Mouse (Mus musculus): ENCODE results near the gene Ptprk. TPM values are rescaled to one million over a fixed set of nuclear protein-coding genes. Genes with fewer than 3 reads are reported as not detected.

Gene Ptprk
- polyA plus RNA-seq, 1 experiment from 2014 or later: 33.8 TPM

DNA sequence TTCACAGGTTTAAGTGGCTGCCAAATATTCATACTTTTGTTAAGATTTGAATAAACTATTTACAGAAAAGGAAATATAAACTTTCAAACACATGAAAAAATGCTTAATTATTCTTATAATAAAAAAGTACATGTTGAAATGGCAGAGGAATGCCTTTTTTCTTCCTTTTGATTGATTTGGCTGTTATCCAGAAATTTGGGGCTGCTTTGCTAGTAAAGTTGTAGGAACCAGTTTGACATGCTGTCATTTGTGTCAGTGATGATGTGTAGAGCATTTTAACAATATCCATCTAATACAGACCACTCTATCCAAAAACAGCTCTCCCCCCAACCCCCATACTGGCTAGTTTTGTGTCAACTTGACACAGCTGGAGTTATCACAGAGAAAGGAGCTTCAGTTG, 86.7 kb downstream of the Ptprk start:
- no peak overlapping the region for H3K9ac ChIP-seq (ENCODE audit: low read depth, low read length)
- H3K36me3 ChIP-seq (ENCODE audit: control insufficient read depth, insufficient read depth, low read length): no peaks in the 10 kb centered on the region
- no peak overlapping the region for H3K4me3 ChIP-seq (ENCODE audit: low read depth, low read length)
- H3K27ac ChIP-seq (ENCODE audit: low read length): no peak overlapping the region
- no peaks in the 10 kb centered on the region for H3K27me3 ChIP-seq (ENCODE audit: control insufficient read depth, insufficient read depth, low read depth, low read length)
- H3K4me2 ChIP-seq (ENCODE audit: low read length): no peak overlapping the region
- H3K4me1 ChIP-seq (ENCODE audit: control insufficient read depth, insufficient read depth, low read length): peaks cover 4% of the 10 kb centered on the region; the same call in 1 of the 2 replicates
- no peaks in the 10 kb centered on the region for H3K9me3 ChIP-seq (replicated peaks; ENCODE audit: control insufficient read depth, low read length, poor library complexity, severe bottlenecking)
- ATAC-seq: no peak

GRCm38 (mm10) chr10:28164250-28164649, 89.6 kb downstream of the Ptprk start:
- H3K4me2 ChIP-seq (ENCODE audit: low read length): no peak overlapping the region
- ATAC-seq: no peak
- no peaks in the 10 kb centered on the region for H3K36me3 ChIP-seq (ENCODE audit: control insufficient read depth, insufficient read depth, low read length)
- no peak overlapping the region for H3K9ac ChIP-seq (ENCODE audit: low read depth, low read length)
- H3K27ac ChIP-seq (ENCODE audit: low read length): no peak overlapping the region
- peaks cover 4% of the 10 kb centered on the region; the same call in 1 of the 2 replicates for H3K4me1 ChIP-seq (ENCODE audit: control insufficient read depth, insufficient read depth, low read length)
- H3K9me3 ChIP-seq (replicated peaks; ENCODE audit: control insufficient read depth, low read length, poor library complexity, severe bottlenecking): no peaks in the 10 kb centered on the region
- H3K4me3 ChIP-seq (ENCODE audit: low read depth, low read length): no peak overlapping the region
- no peaks in the 10 kb centered on the region for H3K27me3 ChIP-seq (ENCODE audit: control insufficient read depth, insufficient read depth, low read depth, low read length)

DNA sequence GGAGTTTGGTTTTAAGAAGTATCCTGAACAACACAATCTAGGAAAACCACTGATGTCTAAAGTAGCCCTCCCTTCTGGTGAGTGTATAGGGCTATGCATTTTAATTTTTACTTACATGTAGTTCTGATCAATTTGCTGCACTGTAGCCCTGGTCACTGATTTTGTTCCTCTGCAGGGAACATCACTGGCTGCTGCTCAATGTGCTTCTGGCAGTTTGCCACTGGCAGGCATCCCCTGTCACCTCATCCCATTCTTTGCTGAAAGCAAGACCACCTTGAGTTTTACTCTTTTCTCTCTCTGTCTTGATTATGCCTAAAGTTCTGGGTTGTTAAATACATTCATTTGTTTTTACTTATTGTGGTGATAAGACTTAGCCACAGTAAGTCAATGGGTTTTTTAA, 90.1 kb downstream of the Ptprk start:
- no peaks in the 10 kb centered on the region for H3K36me3 ChIP-seq (ENCODE audit: control insufficient read depth, insufficient read depth, low read length)
- ATAC-seq: no peak

DNA sequence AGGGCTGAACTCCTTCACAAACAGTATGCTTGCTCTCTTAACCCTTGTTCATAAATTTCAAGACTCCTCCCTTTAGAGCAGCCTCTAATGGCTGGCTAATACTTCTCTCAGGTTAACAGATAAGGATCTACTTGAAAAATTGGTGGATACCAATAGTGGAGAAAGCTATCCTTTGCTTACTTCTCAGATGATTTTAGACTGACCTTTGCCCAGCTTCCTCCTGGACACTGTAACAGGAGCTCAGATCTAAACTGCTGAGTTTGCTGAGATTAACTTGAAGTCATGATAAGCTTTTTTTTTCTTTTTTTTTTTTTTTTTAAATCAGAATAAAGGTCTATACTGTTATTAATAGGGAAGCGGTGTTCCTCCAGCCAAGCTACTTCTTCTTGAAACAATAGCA, 92.0 kb downstream of the Ptprk start:
- 81% methylated on average over 1 of the region's 1 CpGs for WGBS
- H3K4me1 ChIP-seq (ENCODE audit: control insufficient read depth, insufficient read depth, low read length): peaks cover 4% of the 10 kb centered on the region; the same call in 1 of the 2 replicates
- H3K9ac ChIP-seq (ENCODE audit: low read depth, low read length): no peak overlapping the region
- H3K27ac ChIP-seq (ENCODE audit: low read length): no peak overlapping the region
- no peak overlapping the region for H3K4me2 ChIP-seq (ENCODE audit: low read length)
- no peak for ATAC-seq
- H3K4me3 ChIP-seq (ENCODE audit: low read depth, low read length): no peak overlapping the region
- no peaks in the 10 kb centered on the region for H3K9me3 ChIP-seq (replicated peaks; ENCODE audit: control insufficient read depth, low read length, poor library complexity, severe bottlenecking)
- no peaks in the 10 kb centered on the region for H3K36me3 ChIP-seq (ENCODE audit: control insufficient read depth, insufficient read depth, low read length)
- H3K27me3 ChIP-seq (ENCODE audit: control insufficient read depth, insufficient read depth, low read depth, low read length): no peaks in the 10 kb centered on the region

More for the DNA sequence above, 90.1 kb downstream of the Ptprk start:
- Histone ChIP-seq H3K27ac (ENCODE audit: low read length) (no peak overlapping the region), H3K9ac (ENCODE audit: low read depth, low read length) (no peak overlapping the region), H3K4me3 (ENCODE audit: low read depth, low read length) (no peak overlapping the region), H3K4me2 (ENCODE audit: low read length) (no peak overlapping the region), H3K4me1 (ENCODE audit: control insufficient read depth, insufficient read depth, low read length) (peaks cover 4% of the 10 kb centered on the region; the same call in 1 of the 2 replicates), H3K27me3 (ENCODE audit: control insufficient read depth, insufficient read depth, low read depth, low read length) (no peaks in the 10 kb centered on the region), H3K9me3 (replicated peaks; ENCODE audit: control insufficient read depth, low read length, poor library complexity, severe bottlenecking) (no peaks in the 10 kb centered on the region)

DNA sequence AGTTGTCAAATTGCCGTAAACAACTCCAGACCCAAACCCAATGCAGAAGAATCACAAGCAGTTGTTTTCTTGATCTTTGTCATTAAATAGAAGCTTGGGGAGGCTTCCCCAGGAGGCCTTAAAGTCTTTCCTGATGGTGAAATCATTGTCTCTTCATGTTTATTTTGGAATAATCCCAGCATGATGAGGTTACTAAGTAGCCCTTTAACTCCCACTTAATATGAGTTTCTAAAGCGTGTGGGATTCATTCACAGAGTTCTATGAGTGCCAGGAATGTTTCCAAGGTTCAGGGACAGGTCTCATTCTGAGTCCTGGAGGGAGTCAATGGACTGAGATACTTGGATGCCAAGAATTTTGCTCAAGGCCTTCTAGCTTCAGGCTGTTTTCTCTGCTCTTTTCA, 92.5 kb downstream of the Ptprk start:
- peaks cover 4% of the 10 kb centered on the region; the same call in 1 of the 2 replicates for H3K4me1 ChIP-seq (ENCODE audit: control insufficient read depth, insufficient read depth, low read length)
- no peak overlapping the region for H3K27ac ChIP-seq (ENCODE audit: low read length)
- no peak overlapping the region for H3K9ac ChIP-seq (ENCODE audit: low read depth, low read length)
- no peaks in the 10 kb centered on the region for H3K27me3 ChIP-seq (ENCODE audit: control insufficient read depth, insufficient read depth, low read depth, low read length)
- ATAC-seq: no peak
- H3K4me3 ChIP-seq (ENCODE audit: low read depth, low read length): no peak overlapping the region
- H3K36me3 ChIP-seq (ENCODE audit: control insufficient read depth, insufficient read depth, low read length): no peaks in the 10 kb centered on the region
- no peak overlapping the region for H3K4me2 ChIP-seq (ENCODE audit: low read length)
- H3K9me3 ChIP-seq (replicated peaks; ENCODE audit: control insufficient read depth, low read length, poor library complexity, severe bottlenecking): no peaks in the 10 kb centered on the region
- 65% methylated on average over 2 of the region's 2 CpGs for WGBS

- H3K4me2 ChIP-seq (ENCODE audit: low read length): no peak overlapping the region
- H3K9me3 ChIP-seq (replicated peaks; ENCODE audit: control insufficient read depth, low read length, poor library complexity, severe bottlenecking): no peaks in the 10 kb centered on the region
- no peak overlapping the region for H3K27ac ChIP-seq (ENCODE audit: low read length)
- H3K4me1 ChIP-seq (ENCODE audit: control insufficient read depth, insufficient read depth, low read length): no peaks in the 10 kb centered on the region
- H3K4me3 ChIP-seq (ENCODE audit: low read depth, low read length): no peak overlapping the region
- H3K9ac ChIP-seq (ENCODE audit: low read depth, low read length): no peak overlapping the region
- H3K27me3 ChIP-seq (ENCODE audit: control insufficient read depth, insufficient read depth, low read depth, low read length): no peaks in the 10 kb centered on the region
- WGBS: 90% methylated on average over 1 of the region's 1 CpGs
- ATAC-seq: no peak
- H3K36me3 ChIP-seq (ENCODE audit: control insufficient read depth, insufficient read depth, low read length): no peaks in the 10 kb centered on the region
Measured at GRCm38 (mm10) chr10:28171196-28171595, 96.6 kb downstream of the Ptprk start.

DNA sequence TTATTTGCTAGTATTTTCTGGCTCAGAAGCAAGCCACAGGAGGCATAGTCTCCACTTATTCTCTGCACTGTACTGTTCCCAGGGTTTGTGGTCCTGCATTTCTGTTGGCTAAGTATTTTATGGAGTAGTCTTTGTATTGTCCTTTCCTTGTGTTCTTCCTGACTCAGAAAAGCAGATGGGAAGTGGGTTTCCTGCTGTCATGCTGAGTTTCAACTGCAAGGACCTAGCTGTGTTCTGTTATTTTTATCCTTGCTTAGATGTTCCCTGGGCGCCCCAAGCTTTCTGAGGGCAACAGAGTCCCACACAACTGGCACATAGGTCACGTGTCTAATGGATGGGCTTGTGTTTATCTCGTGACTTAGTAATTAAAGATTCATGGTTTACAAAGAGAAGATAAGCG, 104.3 kb downstream of the Ptprk start:
- Histone ChIP-seq H3K27me3 (ENCODE audit: control insufficient read depth, insufficient read depth, low read depth, low read length) (no peaks in the 10 kb centered on the region), H3K27ac (ENCODE audit: low read length) (no peak overlapping the region), H3K4me1 (ENCODE audit: control insufficient read depth, insufficient read depth, low read length) (no peaks in the 10 kb centered on the region), H3K36me3 (ENCODE audit: control insufficient read depth, insufficient read depth, low read length) (no peaks in the 10 kb centered on the region), H3K9me3 (replicated peaks; ENCODE audit: control insufficient read depth, low read length, poor library complexity, severe bottlenecking) (no peaks in the 10 kb centered on the region), H3K4me2 (ENCODE audit: low read length) (no peak overlapping the region), H3K4me3 (ENCODE audit: low read depth, low read length) (no peak overlapping the region), H3K9ac (ENCODE audit: low read depth, low read length) (no peak overlapping the region)
- no peak for ATAC-seq
- 68% methylated on average over 4 of the region's 4 CpGs for WGBS

DNA sequence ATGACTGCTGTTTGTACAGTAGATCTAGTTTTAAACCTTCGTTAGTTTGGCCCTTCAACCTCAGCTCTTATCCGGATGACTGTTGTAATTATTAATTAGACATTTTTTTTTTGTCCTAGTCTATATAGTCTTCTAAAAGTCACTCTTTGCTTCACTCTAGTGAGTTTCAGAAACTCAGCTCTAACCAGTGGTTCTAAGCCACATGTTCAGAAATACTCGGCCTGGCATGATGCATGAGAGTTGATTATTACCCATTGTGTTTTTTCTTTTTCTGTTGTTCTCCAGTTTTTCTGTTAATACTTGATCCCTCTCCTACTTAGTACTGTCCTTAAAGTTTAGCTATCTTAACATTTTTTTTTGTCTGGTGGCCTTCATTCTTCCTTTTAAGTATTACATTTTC, 107.5 kb downstream of the Ptprk start:
- Histone ChIP-seq H3K4me1 (ENCODE audit: control insufficient read depth, insufficient read depth, low read length) (peaks cover 3% of the 10 kb centered on the region; the same call in 1 of the 2 replicates), H3K9me3 (replicated peaks; ENCODE audit: control insufficient read depth, low read length, poor library complexity, severe bottlenecking) (no peaks in the 10 kb centered on the region), H3K27me3 (ENCODE audit: control insufficient read depth, insufficient read depth, low read depth, low read length) (no peaks in the 10 kb centered on the region), H3K9ac (ENCODE audit: low read depth, low read length) (no peak overlapping the region), H3K27ac (ENCODE audit: low read length) (no peak overlapping the region), H3K4me2 (ENCODE audit: low read length) (no peak overlapping the region), H3K36me3 (ENCODE audit: control insufficient read depth, insufficient read depth, low read length) (no peaks in the 10 kb centered on the region), H3K4me3 (ENCODE audit: low read depth, low read length) (no peak overlapping the region)
- ATAC-seq: no peak
- WGBS: 99% methylated on average over 3 of the region's 3 CpGs

GRCm38 (mm10) chr10:28184675-28185074, 110.1 kb downstream of the Ptprk start:
- no peaks in the 10 kb centered on the region for H3K27me3 ChIP-seq (ENCODE audit: control insufficient read depth, insufficient read depth, low read depth, low read length)
- WGBS: 79% methylated on average over 6 of the region's 6 CpGs

DNA sequence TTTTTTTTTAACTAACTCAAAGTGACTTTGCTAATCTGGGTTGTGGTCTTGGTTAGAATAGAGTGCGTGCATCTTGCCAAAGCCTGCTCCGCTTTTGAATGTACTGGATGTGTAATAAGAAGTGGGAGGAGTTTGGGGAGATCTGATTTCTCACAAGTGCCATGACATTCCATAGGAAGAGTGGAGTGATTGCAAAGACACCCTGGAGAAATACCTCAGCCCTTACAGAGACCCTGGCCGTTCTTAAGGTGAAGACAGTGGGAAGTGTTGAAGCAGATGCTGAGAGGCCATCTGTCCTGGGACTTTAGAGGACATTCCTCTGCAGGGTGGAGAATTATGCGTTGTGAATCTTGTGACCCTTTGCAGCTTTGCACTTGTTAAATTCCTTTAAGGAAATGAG, 110.7 kb downstream of the Ptprk start:
- no peak for ATAC-seq
- WGBS: 64% methylated on average over 4 of the region's 4 CpGs

More at GRCm38 (mm10) chr10:28184675-28185074, 110.1 kb downstream of the Ptprk start:
- H3K36me3 ChIP-seq (ENCODE audit: control insufficient read depth, insufficient read depth, low read length): no peaks in the 10 kb centered on the region
- H3K4me2 ChIP-seq (ENCODE audit: low read length): no peak overlapping the region
- H3K9me3 ChIP-seq (replicated peaks; ENCODE audit: control insufficient read depth, low read length, poor library complexity, severe bottlenecking): no peaks in the 10 kb centered on the region
- no peak for ATAC-seq
- H3K27ac ChIP-seq (ENCODE audit: low read length): no peak overlapping the region
- H3K4me1 ChIP-seq (ENCODE audit: control insufficient read depth, insufficient read depth, low read length): peaks cover 3% of the 10 kb centered on the region; the same call in 1 of the 2 replicates
- H3K9ac ChIP-seq (ENCODE audit: low read depth, low read length): no peak overlapping the region
- no peak overlapping the region for H3K4me3 ChIP-seq (ENCODE audit: low read depth, low read length)

More for the DNA sequence above, 110.7 kb downstream of the Ptprk start:
- no peak overlapping the region for H3K4me3 ChIP-seq (ENCODE audit: low read depth, low read length)
- H3K27ac ChIP-seq (ENCODE audit: low read length): no peak overlapping the region
- peaks cover 3% of the 10 kb centered on the region; the same call in 1 of the 2 replicates for H3K4me1 ChIP-seq (ENCODE audit: control insufficient read depth, insufficient read depth, low read length)
- no peaks in the 10 kb centered on the region for H3K9me3 ChIP-seq (replicated peaks; ENCODE audit: control insufficient read depth, low read length, poor library complexity, severe bottlenecking)
- H3K36me3 ChIP-seq (ENCODE audit: control insufficient read depth, insufficient read depth, low read length): no peaks in the 10 kb centered on the region
- H3K27me3 ChIP-seq (ENCODE audit: control insufficient read depth, insufficient read depth, low read depth, low read length): no peaks in the 10 kb centered on the region
- H3K9ac ChIP-seq (ENCODE audit: low read depth, low read length): no peak overlapping the region
- H3K4me2 ChIP-seq (ENCODE audit: low read length): no peak overlapping the region
